Mouse (Mus musculus): ENCODE measurements around the gene Colec11. TPM values are rescaled to one million over a fixed set of nuclear protein-coding genes. Genes with fewer than 3 reads are reported as not detected.

Colec11 gene
- polyA plus RNA-seq (2014; fragmentation: Illumina TruSeq; extraction: RNeasy Lipid Tissue Mini Kit (QIAGEN cat#74804); ENCODE audit: low read depth, low replicate concordance): 20.3 TPM

GRCm38 (mm10) chr12:28623195-28623594, at the start of gene Colec11:
Gene Colec11 (minus strand): TSS chr12:28623377.

DNA sequence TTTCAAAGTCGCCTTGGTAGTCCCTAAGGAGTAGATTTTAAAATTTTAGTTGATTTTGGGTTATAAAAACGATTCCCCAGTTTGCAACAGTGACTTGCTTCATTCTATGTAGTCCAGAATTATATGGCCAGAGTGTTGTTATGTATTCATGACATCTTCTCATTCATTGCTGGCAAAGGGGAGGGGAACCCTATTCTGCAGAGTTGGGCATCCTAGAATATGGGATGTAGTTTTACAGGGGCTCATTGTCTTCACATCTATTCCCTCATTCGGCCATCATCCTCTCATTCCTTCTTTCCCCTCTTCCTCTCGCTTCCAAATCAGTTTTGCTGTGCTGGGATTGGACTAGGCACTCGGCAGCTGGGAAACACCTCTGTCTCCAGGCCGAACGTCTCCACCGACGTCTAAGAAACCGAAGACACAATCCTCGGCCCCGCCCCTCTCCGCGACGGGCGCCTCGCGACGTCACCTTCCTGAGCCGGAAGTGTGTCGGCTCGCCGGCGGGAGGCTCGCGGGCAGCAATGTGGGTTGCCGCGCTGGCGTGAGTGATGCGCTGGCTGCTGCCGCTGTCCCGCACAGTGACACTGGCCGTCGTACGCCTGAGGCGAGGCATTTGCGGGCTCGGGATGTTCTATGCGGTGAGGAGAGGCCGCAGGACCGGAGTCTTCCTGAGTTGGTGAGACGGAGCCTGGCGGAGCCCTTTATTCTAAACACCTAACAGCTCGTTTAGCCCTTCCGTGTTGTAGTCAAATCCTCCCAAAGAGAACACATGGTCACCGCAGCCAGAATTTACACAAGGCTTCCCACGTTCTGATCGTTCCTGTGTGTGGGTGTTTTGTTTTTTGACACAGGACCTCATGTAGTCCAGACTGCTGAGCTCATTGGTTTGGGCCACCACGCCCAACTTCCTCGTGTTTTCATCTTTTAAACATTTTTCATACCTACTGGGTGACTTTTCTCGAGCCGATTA, 26.2 kb upstream of the Colec11 start, which contains the start of gene Rnaseh1:
Gene Rnaseh1 (plus strand): TSS at position 462 of the 970 bp plus-strand sequence.

DNA sequence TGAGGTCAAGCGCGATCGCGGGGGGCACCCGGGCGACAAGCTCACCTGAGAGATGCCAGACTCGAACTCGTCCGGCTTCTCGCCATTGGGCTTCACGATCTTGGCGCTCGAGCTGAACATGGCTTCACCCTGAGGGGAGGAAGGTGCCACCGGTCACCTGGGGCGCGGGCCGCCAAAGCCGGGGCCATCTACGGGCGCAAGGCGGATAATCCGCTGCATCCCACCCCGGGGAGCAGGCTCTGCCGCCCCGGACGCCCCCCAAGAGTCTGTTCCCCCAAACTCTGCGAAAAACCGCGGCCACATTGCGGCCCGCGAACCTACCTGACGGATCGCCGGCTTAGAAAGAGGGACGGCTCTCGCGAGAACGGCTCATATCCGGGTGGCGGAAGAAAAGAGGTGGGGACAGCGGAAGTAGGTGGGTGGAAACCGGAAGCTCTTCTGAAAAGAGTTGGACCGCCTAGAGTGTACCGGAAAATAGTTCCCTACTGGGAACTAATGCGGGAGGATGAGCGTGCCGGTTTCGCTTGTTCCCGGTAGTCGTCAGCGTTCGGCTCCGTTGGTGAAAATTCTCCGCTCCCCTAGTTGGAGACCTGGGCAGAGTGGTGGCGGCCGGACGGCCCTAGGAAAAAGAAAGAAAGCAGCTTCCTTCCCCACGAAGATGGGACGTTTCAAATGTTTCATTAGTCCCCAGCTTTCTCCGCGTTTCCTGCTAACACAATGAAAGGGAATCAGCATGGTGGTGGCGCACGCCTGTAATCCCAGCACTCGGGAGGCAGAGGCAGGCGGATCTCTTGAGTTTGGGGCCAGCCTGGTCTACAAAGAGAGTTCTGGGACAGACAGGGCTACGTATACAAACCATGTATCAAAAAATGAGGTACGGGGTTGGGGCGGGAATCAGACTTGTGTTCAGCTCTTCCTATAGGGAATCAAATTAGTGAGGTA, 12.6 kb upstream of the Colec11 start, which contains the start of gene Rps7:
Gene Rps7 (minus strand): TSS at position 419 of the 942 bp plus-strand sequence.

GRCm38 (mm10) chr12:28582423-28582822, 40.8 kb downstream of the Colec11 start, which contains the start of gene Allc:
Gene Allc (minus strand): TSS chr12:28582523.

DNA sequence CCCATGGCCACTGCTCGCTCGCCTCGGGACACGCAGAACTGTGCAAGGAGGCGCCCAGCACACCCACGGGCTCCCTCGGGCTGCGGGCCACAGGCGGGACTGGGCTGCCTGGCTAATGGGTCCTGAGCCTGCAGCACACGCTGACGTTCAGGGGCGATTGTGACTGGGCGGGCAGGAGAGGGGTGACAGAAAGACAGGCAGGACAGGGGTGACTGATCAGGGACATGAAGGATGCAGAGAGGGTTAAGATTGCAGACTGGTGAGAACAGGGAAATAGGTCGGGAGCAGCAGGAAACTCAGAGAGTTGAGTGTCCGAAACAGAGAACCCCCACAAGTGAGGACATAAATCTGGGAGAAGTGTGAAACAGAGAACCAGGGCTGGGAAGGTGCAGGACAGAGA, 70.9 kb downstream of the Colec11 start, which contains the start of gene Dcdc2c:
Gene Dcdc2c (minus strand): TSS at position 101 of the 400 bp plus-strand sequence.

Other genes with a start within 250 kb of the Colec11 start
- gene Dcdc2c, start 71.0 kb downstream of the Colec11 start, polyA plus RNA-seq (2014; fragmentation: Illumina TruSeq; extraction: RNeasy Lipid Tissue Mini Kit (QIAGEN cat#74804); ENCODE audit: low read depth, low replicate concordance): not detected
- gene Allc, start 40.9 kb downstream of the Colec11 start, polyA plus RNA-seq (2014; fragmentation: Illumina TruSeq; extraction: RNeasy Lipid Tissue Mini Kit (QIAGEN cat#74804); ENCODE audit: low read depth, low replicate concordance): not detected
- 488 TPM for gene Rps7, start 12.6 kb upstream of the Colec11 start, polyA plus RNA-seq (2014; fragmentation: Illumina TruSeq; extraction: RNeasy Lipid Tissue Mini Kit (QIAGEN cat#74804); ENCODE audit: low read depth, low replicate concordance)
- 11.4 TPM for gene Rnaseh1, start 26.2 kb upstream of the Colec11 start, polyA plus RNA-seq (2014; fragmentation: Illumina TruSeq; extraction: RNeasy Lipid Tissue Mini Kit (QIAGEN cat#74804); ENCODE audit: low read depth, low replicate concordance)
- gene Adi1, start 51.9 kb upstream of the Colec11 start, polyA plus RNA-seq (2014; fragmentation: Illumina TruSeq; extraction: RNeasy Lipid Tissue Mini Kit (QIAGEN cat#74804); ENCODE audit: low read depth, low replicate concordance): 58.8 TPM
- 23.1 TPM for gene Trappc12, start 127.1 kb upstream of the Colec11 start, polyA plus RNA-seq (2014; fragmentation: Illumina TruSeq; extraction: RNeasy Lipid Tissue Mini Kit (QIAGEN cat#74804); ENCODE audit: low read depth, low replicate concordance)
- 8.0 TPM for gene Eipr1, start 128.4 kb upstream of the Colec11 start, polyA plus RNA-seq (2014; fragmentation: Illumina TruSeq; extraction: RNeasy Lipid Tissue Mini Kit (QIAGEN cat#74804); ENCODE audit: low read depth, low replicate concordance)

All from heart, adult 10 weeks (tissue).